Mouse (Mus musculus) cerebellum, adult 2 months (tissue): Measurements from ENCODE around the gene Me3.

Experiments
- CTCF ChIP-seq: fragments of 200-500 bp; IDR thresholded peaks from 2 replicates; pipeline ENCODE4 v1.5.1; 2011; ENCODE audit warnings: low read depth, mild to moderate bottlenecking, control low read depth, low read length, moderate library complexity, borderline replicate concordance; ENCODE audit not compliant: insufficient read depth
- POLR2A ChIP-seq: fragments of 200-500 bp; IDR thresholded peaks from 2 replicates; pipeline ENCODE4 v1.6.1; 2011; ENCODE audit warnings: low read length, control low read depth, borderline replicate concordance; ENCODE audit not compliant: insufficient read depth

GRCm38 (mm10) chr7:89766678-89767508, 134.7 kb downstream of the Me3 start:
- no peak for TF ChIP-seq CTCF
- no peak for TF ChIP-seq POLR2A
